Mouse (Mus musculus): ENCODE results near the gene Rexo5.

The Rexo5 gene

DNA sequence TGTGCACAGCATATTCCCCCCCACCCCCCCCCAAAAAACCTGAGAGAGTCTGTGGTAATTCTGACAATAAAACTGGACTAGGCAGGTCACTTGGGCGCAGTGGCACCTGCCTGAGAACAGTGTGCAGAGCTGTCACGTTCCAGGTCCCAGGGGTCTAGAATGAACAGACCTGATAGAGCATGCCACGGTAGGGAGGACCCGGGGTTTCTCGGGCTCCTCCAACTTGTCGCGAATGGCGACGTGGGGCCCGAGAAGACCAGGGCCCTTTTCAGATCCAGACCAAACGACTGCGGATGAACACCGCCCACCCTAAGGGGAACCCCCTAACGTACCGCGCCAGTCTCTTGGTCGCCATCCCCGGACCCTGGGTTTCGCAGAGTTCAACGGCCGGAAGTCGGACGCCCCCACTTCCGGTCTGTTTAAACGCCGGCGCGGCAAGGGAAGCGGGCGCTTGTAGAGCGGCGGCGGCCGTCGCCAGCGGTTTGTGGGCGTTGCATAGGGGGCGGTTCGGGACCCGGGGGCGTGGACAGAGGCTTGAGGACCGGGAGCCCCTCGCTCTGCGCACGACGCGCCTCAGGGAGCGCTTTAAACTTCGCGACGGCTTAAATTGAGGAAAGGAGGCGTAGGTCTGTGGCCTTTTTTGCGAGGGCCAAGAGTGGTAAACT is at the start of gene Rexo5, which contains the start of gene Eri2:
TSS of gene Rexo5 (plus strand) at position 421 of the 665 bp plus-strand sequence.
TSS of gene Eri2 (minus strand) at position 473 of the 665 bp plus-strand sequence.
- peak; percentile 89 to 90 for DNase-seq

DNA sequence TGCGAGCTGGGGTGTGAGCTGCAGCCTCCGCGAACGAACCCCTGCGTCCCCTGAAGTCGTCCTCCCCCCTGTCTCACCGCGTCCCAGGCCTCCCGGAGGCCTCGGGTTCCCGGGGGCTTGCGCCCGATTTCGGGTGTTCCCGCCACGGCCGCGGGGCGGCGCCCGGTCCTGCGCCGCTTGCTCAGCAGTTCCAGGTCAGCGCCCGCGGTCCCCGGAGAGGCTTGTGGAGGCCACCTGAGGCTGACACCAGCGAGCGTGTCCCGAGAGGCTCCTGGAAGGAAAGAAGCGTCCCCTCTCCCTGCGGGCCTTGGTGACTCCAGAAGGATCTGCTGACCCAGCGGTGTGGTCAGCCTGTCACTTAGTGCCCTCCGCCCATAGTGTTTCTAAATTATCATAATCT is 49.5 kb upstream of the Rexo5 start:
- DNase-seq = peak in 1 of 2 experiments; percentile 12

DNA sequence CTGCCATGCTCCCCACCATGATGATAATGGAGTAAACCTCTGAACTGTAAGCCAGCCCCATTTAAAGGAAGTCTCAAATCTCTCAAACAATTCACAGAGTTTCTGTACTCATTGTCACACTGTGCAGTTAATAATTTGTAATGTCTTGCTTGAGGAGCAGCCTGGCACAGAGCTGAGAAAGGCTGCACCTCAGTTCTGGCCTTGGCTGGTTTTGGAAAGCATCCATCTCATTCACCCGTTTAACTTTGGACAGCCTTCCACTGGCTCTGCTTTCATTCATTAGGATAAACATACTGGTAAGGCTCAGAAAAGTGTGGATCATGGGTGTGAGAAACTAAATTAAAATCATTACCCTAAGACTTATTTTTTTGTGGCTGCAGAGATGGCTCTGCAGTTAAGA is 47.9 kb upstream of the Rexo5 start:
- no peak for DNase-seq

DNA sequence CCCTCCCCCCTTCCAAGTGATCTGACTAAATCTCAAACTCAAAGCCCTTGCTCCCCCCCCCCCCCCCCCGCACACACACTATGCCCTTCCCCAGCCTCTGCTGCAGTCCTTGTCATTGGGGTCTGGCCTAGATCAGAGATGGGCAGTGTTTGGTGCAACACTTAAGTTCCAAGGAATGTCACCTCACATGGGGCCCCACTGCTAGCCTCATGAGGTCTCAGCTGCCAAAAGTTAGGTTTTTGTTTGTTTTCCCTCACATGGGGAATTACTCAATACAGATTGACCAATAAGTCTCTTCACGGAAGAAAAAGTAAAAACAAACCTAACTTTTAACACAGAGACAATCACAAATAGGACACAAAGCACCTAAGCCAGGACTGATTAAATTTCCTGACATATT is 45.0 kb upstream of the Rexo5 start:
- DNase-seq = no peak

DNA sequence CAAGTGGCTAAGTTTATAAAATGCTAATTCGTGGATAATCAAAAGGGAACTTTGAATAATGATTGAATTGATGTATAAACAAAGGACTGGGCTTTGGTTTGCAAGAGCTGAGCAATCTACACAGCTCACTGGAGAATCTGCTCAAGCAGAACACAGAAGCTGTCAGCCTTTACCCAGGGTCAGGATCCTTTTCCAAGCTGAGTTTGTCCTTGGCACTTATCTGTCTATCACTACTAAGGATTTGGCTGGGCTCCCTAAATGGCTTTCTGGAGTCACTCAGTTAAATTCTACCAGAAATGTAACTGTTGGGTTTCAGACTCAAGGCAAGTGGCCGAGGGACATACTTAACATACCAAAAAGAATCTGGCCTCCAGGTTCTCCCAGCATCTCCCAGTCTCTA is 43.9 kb upstream of the Rexo5 start:
- no peak for DNase-seq

DNA sequence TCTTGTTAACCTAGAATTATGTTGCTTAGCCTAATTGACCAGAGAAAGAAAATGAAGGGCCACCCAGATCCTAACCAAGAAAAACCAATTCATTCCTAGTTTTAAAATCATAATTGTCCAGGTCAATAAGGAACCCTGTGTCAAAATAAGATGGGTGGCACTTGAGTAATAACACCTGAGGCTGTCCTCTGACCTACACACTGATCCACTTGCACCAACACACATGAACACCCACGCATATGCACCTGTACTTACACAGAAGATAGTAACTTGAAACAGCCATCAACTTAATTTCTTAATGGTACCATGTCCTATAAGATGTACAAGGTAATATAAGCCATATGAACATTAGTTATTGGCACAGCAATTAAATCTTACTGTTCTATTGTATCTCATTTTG is 40.1 kb upstream of the Rexo5 start:
- DNase-seq = no peak

DNA sequence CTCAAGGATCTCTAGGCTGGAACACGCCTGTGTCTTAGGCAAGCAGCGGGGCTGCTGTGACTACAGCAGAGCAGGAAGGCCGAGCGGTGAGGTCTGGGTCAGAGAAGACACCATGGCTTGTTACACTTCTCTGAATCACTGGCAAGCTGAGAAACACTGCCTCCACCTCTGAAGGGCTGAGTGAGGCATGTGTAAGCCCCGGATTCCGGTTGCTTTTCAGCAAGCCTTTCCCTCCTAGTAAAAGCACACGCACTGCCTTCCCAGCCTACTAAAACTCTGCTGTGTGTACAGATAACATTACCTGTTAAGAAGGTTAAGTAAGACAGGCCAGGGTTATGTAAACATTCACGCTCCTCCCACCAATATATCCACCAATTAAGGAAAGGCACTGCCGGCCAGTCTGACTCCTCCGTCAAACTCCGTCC is 33.3 kb upstream of the Rexo5 start, which contains the start of gene Acsm3:
TSS of gene Acsm3 (plus strand) at position 397 of the 425 bp plus-strand sequence.
- no peak for DNase-seq

DNA sequence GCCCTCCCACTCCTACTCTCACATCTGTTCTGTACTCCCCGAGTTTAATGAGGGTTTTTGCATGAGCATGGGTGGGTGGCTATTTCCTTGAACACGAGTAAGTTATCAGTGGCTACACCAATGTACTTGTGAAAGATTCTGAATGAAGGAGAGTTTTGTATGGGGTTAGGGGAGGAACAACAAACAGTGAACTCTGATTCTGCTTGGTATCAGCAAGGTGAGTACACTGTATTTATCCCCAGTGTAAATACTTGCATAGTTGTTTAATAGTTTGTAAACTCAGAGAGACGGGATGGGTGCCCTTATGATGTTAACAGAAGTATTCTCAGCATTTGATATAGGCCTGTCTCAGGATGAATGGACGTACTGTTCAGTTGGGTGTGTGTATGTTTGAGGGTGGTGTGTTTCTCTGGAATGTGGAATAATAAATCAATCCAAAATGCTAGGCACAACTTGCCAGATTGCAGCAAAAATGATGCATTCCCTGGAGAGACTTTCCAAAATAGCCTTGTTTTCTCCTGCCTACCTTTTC is 31.6 kb upstream of the Rexo5 start:
- DNase-seq = no peak

DNA sequence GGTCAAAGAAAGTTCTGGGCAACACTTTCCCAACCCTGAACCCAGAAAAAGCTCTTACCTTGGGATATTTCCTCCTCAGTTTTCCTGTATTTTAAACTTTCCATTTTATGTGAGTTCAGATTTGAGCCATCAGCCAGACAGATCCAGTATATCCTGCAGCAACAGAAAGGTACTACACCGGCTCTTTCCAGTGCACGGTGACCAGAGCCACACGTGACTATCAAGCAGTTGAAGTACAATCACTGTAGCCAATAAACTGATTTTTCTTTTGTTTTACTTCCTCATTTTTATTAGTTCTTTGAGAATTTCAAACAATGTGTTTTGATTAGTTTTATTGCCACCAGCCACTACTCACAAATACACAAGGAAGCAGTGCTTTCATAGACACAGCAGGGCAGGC is 29.4 kb upstream of the Rexo5 start:
- DNase-seq = no peak

DNA sequence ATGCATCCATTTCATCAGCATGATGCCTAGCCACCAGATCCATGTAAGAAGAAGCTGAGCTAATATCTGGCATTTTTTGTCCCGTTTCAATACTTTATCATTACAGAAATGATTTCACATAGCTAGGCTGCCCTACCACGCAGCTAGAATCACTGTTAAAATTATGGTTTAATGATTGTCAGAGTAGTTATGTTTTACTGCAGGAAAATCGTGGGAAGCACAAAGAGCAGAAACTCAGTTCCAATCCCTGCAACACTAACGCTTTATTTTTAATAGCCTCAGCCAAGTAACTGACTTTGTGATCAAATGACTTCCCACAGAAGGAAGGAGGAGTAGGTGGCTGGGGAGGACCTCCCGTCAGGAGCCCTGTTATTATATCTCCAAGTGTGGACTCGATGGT is 26.8 kb upstream of the Rexo5 start:
- DNase-seq = no peak

DNA sequence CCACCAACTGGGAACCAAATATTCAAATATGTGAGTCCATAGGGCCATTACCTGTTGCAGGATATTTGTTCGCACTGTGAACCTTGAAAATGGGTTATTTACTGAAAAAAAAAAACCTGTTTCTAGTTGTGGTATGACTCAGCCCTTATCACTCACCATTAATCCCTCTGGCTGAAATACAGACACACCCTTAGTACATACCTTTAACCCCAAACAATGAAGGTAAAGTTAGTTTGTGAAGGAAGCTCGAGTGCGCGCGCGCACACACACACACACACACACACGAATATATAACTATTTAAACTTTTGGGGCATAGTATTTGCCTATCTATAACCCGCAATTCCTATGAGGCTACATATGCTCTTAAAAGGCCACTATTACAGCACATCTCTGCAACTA is 23.9 kb upstream of the Rexo5 start:
- DNase-seq = no peak

DNA sequence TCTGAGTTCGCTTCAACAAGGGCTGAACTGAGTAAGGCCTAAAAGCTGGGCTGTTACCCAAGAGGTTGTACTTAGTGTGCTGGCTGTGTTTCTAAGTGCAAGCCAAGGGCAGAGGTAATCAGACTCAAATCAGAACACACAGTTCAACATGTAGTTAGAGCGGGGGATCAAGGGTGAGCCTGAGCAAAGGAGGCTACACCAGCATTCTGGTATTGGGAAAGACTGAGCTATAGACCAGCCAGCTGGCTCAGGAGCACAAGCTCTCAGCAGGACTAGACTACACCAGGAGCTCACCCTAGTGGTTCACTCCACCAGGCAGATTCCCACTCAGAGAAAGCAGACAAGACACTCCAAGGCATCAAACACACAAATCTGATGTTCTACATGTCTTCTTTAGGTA is 10.4 kb upstream of the Rexo5 start:
- no peak for DNase-seq

DNA sequence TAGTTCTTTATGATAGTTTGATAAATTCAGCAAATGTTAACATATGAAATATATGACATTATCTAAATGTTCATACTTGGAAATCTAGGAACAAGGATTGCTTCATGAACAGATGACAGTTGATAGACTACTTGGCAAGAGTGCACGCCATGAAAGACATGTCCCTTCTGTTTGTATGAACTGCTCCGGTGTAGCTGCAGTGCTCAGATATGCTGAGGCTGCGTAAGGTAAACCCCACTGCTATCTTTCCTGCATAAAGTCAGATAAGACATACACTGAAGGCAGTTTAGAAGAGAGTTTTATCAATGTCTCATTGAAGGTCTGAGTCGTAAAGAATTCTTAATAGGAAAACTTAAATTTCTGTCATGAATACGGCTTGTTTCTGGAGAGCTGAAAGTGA is 8.9 kb upstream of the Rexo5 start:
- DNase-seq = no peak

DNA sequence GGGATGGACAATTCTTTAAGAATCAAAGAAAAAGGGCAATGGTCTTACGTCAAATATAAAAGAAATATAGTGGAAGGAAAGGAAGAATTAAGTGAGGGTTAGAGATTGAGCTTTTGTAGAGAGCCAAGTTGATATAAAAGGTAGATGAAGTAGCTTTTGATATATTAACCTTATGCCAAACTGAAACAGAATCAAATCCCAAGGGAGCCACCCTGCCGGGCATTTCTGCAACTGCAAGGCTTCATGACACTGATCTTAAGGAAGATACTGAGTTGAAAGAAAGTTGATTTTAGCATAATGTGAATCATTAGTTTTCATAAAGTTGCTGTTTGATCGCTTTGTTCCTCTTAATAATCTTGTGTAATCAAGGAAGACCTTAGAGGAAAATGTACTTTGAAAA is 4.8 kb upstream of the Rexo5 start:
- DNase-seq = no peak

DNA sequence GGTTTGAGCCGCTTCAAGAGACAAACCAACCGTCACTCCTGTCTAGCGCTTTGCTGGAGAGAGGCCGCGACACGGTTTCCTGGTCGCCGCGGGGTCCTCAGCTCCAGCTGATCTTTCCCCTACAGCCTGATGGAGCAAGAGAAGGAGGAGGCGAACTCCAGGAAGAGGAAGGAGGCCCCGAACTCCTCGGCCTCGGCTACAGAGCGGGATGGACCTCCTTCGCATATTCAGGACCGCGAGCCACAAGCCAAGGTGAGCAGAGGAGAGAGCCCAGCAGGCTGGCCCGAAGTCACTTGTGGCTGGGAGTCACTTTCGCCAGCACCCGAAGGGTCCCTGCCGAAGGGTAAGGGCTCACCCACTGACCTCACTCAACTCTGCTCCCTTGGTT is 439 bp downstream of the Rexo5 start:
- no peak for DNase-seq

DNA sequence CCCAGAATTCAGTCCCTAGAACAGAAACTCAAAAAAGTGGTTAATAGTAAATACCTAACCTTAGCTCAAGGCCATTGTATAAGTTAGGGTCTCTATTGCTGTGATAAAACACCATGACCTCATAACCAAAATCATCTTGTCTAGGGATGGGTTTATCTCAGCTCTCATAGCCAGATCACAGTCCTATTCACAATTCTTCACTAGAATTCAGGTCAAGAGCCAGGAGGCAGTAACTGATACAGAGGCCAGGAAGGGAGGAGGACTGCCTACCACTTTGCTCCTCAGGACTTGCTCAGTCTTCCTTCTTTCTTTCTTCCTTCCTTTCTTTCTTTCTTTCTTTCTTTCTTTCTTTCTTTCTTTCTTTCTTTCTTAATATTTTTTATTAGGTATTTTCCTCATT is 1.5 kb downstream of the Rexo5 start:
- no peak for DNase-seq

DNA sequence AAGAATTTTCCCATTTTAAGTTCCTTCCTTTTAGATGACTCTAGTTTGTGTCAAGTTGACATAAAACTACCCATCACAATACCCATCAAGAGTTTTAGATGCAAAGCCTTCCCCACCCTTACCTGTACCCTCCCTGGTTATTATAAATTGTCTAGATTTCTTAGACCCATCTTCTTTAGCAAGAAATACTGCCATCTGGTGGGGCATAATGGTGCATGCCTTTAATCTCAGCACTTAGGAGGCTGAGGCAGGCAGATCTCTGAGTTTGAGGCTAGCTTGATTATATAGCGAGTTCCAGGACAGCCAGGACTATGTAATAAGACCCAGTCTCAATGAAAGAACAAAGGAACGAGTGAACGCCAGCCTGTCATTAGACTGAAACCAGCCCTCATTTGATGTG is 6.7 kb downstream of the Rexo5 start:
- no peak for DNase-seq

DNA sequence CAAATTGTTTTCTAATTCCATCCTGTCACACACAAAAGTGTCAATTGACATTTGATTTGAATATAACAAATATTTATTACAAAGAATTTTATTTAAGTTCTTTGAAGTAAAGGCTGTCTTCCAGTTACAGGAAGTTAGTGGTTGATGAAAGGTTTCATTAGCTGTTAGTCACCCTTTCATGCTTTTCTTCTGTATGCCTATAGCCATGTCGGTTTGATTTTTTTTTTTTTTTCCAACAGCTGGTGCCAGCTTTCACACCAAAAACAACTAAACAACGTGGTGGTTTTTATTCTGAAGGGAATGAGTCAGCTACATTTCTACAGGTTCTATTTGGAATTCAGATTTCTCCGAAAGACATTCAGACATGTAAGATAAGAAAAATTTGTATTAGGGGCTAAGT is 7.2 kb downstream of the Rexo5 start:
- DNase-seq = no peak

DNA sequence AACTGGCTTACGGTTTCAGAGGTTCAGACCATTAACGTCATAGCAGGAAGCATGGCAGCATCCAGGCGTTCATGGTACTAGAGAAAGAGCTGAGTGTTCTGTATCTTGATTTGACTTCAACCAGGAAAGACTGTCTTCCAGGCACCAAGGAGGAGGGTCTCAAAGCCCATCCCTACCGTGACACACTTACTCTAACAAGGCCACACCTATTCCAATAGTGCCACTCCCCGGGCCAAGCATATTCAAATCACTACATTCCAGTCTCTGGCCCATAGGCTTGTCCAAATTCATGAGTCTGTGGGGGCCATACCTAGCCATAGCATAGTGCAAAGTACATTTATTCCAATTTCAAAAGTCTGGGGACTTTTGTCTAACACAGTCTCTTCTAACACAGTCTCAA is 13.6 kb downstream of the Rexo5 start:
- DNase-seq = no peak

DNA sequence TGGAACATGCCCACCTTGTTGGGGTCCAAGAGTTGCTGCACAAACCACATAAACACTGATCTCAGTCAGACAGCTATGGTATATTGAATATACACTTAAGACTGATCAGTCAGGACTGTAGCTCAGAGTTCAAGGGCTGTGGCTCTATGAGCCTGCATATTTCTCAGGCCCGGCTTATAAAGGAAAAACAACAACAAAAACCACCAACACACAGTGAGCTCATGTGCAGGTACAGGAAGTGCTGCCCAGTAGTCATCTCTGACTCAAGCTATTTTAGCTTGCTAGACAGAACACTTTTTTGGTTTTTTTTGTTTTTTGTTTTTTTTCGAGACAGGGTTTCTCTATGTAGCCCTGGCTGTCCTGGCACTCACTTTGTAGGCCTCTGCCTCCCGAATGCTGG is 14.9 kb downstream of the Rexo5 start:
- no peak for DNase-seq

DNA sequence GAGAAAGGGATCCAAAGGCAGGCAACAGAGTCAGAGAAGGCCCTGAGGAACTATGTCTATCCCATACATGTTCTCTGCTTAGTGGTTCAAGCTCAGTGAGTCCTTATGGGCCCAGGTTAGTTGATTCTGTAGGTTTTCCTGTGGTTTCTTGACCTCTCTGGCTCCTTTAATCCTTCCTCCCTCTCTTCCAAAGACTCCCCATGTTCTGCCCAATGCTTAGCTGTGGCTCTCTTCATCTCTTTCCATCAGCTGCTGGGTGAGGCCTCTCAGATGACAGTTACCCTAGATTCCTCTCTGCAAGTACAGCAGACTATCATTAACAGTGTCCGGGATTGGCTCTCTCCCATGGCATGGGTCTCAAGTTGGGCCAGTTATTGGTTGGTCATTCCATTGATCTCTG is 41.6 kb downstream of the Rexo5 start:
- no peak for DNase-seq

DNA sequence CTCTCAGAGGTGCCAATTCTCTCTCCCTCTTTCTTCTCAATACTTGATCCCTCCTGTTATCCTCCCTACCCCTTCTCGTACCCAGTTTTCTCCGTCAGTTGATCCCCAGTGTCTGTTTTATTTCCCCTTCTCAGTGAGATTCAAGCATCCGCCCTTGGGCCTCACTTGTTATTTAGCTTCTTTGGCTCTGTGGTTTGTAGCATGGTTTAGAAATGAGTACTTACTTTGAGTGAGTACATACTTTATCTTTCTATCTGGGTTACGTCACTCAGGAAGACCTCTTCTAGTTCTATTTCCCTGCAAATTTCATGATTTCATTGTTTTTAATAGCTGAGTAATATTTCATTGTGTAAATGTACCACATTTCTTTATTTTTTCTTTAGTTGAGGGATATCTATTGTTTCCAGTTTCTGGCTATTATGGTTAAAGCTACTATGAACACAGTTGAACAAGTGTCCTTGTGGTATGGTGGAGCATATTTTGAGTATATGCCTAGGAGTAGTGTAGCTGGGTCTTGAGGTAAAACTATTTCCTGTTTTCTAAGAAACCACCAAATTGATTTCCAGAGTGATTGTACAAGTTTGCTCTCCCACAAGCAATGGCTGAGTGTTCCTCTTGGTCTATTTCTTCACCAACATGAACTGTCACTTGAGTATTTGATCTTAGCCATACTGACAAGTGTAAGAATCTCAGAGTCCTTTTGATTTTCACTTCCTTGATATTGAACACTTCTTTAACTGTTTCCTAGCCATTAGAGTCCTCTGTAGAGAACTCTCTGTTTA is 42.4 kb downstream of the Rexo5 start:
- peak in 1 of 2 experiments; percentile 11 for DNase-seq

DNA sequence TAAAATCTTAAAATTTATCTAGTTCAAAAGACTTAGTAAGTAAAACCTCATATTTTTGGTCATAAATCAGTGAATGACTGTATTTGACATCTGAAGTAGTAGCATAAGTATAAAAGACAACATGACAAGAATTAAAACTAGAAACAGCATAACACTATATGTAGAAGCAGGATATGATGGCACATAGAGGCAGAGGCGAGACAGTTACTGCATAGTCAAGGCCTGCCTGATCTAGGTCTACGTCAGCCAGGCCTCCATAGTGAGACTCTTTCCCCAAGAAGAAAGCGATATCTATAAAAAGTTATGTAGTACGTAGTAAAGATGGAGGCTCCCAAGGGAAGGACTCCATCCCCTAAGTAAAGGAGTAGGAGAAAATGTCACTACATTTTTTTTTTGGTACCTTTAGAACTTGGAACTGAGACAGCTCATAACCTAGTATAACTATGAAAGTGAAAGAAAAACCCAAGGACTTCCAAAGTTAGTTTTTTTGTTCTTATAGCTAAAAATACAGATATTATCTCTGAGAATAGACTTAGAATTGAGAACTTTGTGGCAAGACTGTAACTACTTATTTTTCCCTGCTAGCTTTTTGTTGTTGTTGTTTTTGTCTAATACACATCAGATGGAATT is 48.1 kb downstream of the Rexo5 start:
- no peak for DNase-seq

DNA sequence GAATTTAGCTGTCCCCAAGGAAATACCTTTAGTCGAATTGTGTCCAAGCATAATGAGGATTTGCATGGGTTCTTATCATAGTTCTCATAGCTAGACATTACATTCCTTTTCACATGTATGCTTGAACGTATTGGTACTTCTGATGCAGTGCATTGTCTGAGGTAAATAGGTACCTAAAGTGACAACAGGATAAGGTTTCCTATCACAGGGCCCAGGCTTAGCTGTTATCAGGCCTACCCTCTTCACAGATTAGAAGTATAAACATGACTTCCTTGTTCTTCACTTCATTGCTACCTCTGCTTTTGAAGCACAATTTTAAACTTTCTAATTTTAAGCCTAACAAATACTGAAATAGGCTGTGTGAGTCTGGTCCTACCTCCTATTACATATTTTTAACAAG is 51.7 kb downstream of the Rexo5 start:
- DNase-seq = no peak

Data from thymus, postnatal 36 days (tissue).